Mouse (Mus musculus) urinary bladder, adult 2 months (tissue): ENCODE results near the gene Olfr620. TPM values are rescaled to one million over a fixed set of nuclear protein-coding genes. Genes with fewer than 3 reads are reported as not detected.

ENCODE experiments used
- DNase-seq: peaks from one replicate; pipeline ENCODE4 v3.0.0; 2022; ENCODE audit warnings: low spot score
- polyA plus RNA-seq: library from polyadenylated mRNA; depleted of rRNA; stranded (reverse); fragments of >200 nt; gene quantifications from 2 replicates; pipeline ENCODE4 v1.2.3, GENCODE M21; 2012; rRNA removed

The Olfr620 gene
- not detected in 2 replicates for polyA plus RNA-seq

DNA sequence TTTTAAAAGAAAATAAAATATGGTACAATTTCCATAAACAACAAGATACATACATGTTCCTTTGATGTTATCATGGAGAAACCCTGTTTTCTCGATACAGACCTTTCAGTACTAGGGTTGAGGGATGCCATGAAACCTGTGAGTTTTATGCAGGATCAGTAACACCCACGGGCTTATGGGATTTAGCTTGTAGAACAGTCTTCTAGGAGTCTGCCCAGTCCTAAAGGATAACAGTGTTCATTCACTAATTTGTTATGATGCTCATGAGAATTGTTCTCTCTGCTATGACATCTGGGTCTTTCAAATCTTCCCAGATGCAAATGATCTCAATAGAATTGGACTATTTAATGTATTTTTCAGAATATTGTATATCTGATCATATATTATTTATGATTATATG lies at the start of gene Olfr620:
TSS of gene Olfr620 (minus strand) at position 101 of the 400 bp plus-strand sequence.
- DNase-seq: no peak

DNA sequence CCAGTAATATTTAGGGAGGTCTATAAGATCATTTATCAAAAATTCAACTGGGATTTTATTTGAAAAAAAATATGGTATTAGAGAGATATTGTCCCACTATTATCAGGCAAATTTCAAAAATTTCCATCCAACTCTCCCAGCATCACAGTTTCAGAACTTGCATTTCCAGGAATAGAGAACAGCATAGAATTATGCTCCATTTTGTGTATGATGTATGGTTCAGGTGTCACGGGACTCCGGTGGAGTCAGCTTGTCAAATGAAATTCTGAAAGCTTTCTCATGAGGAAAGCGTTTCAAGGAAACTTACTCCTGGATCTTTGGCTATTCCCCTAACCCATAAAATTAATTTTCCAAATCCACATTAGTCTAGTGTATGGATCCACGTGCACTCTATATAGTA lies 31.7 kb upstream of the Olfr620 start:
- DNase-seq: no peak

DNA sequence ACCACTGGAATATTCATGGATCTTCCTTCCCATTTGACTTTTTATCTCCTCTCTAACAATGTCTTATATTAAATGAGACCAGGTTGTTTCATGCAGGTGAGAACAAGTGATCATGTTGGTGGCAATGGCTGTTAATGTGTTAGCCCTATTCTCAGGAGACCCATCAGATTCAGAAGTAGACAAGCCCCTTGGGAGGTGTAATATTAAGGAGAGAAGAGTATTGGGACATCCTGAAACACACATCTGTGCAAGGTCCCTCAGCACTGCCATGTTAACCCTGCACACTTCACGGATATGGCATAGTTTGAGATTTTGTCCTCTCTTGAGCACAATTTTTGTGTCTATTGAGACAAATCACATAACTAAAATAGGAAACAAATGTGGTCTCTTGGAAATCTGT lies 30.3 kb upstream of the Olfr620 start, which contains the start of gene Olfr622:
TSS of gene Olfr622 (minus strand) at position 101 of the 400 bp plus-strand sequence.
- no peak for DNase-seq

DNA sequence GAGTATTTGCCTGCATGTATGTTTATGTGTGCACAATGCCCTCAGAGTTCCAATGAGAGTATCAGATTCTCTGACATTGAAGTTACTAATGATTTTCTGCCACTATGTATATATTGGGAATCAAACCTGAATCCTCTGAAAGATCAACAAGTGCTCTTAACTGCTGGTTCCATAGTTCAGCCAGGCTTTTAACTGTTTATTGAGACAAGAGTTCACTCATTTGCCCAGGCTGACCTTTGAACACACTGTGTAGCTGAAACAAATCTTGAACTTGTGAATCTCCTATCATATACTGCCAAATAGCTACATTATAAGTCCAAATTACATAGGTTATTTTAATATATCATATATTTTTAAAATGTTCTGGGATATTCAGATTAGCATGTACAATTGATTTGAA lies 24.5 kb upstream of the Olfr620 start:
- no peak for DNase-seq

DNA sequence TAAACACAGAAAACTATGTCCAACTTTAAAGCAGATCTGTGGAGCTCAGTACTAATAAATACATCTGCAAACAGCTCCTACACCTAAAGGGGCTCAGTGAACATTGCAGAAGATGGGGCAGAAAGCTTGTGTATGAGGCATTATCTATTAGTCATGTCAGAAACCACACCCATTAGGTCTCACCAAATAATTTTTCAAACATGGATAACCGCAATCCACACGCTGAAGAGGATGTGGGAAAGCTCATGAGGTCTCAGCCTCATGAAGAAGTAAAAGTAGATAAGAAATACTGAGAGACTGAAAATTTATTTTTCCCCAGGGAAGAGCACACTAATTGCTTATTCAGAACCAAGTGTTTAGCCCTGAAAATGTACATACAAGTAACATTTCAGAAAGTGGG lies 4.9 kb downstream of the Olfr620 start:
- no peak for DNase-seq

DNA sequence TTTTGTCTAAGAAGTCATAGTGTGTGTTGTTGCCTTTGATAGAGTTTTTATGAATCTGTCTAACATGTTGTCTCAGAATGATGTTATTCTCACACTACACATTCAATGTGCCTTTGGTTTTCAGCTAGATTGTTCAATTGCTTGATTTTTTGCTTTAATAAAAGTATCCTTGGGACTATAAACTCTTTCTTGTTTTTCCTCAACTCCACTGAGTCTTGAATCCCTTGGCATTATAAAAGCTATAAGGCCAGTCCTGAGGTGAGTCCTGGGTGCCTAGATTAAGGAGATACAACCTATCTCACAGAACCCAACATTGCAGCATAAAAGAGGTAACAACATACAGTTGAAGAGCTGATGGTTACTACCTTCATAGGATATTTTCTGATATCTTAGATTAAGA lies 12.1 kb downstream of the Olfr620 start, which contains the start of gene Olfr619:
TSS of gene Olfr619 (plus strand) at position 301 of the 400 bp plus-strand sequence.
- no peak for DNase-seq

DNA sequence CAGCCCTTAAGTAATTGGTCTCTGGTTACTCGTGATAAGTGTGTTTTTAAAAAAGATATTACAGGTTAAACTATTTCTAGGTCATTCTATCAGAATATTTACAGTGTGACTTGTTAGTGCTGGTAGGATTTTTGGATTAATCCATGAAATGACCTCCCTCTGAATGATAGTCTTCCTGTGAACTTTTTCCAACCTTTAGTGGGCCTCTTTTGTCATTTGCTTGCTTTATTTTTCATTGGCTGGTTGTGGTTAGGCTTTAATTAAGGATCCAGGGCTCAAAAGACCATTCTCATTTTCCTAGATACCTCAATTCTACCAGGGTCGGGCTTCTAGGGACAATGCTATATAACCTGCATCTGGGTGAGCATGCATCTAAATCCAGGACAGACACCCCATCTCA lies 22.5 kb downstream of the Olfr620 start, which contains the start of gene Olfr618:
TSS of gene Olfr618 (plus strand) at position 301 of the 400 bp plus-strand sequence.
- DNase-seq: no peak

DNA sequence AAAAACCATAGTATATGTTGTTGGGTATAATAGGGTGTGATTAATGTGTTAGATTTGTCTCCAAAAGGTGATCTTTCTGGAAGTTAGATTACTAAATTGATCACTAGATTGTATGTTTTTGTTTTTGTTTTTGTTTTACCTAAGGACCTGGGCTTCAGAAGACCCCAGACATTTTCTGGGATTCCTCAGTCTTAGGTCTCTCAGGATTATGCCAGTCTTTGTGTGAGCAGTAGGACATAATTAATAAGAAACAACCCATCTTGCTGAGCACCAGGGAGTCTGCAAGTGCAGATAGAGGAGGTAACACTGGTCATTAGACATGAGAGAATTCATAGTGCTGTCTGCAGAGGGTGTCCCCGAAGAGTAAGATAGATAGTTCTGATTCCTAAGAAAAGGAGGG lies 39.6 kb downstream of the Olfr620 start, which contains the start of gene Olfr617:
TSS of gene Olfr617 (plus strand) at position 301 of the 400 bp plus-strand sequence.
- DNase-seq: no peak

DNA sequence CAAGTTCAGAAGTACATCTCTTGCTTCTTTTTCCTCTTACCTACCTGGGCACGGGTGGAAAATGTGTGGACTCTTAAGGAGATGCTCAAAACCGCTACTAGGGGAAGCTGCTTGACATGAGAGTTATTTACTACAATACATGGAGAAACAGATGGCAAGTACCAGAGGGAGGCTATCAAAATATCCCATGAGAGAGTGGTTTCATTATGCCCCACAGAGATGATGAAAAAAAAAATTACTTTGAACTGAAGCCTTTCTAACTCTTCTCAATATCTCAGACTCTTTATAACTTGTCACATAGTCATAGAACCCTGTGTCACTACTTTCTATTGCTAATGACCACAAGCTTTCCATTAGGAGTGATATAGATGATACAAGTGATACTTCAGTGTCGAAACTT lies 43.3 kb downstream of the Olfr620 start, which contains the start of gene Olfr616:
TSS of gene Olfr616 (minus strand) at position 101 of the 400 bp plus-strand sequence.
- DNase-seq: no peak

DNA sequence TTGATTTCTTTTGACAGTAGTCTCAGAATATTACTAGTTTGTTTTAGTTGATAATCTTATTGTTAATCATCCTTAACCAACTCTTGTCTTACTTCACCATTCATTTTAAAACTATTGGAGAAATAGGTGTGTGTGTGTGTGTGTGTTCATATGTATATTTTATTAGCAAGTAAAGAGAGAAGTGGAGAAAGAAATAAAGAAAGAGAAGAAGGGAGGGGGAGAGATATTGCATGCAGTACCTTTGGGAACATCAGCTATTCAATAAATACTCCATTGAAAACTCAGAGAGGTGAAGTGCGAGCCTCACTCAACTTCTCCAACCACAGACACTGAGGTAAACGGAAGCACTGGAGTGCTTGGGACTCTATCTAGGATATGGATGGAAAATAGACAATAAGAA lies 56.6 kb downstream of the Olfr620 start, which contains the start of gene Olfr615:
TSS of gene Olfr615 (plus strand) at position 301 of the 400 bp plus-strand sequence.
- no peak for DNase-seq

Other genes starting within 250 kb of the Olfr620 start
- not detected in 2 replicates for gene Olfr601, start 249.9 kb downstream of the Olfr620 start, polyA plus RNA-seq
- gene Olfr603, start 226.4 kb downstream of the Olfr620 start, polyA plus RNA-seq: not detected in 2 replicates
- gene Usp17lc, start 197.5 kb downstream of the Olfr620 start, polyA plus RNA-seq: not detected in 2 replicates
- not detected in 2 replicates for gene Olfr605, start 167.1 kb downstream of the Olfr620 start, polyA plus RNA-seq
- not detected in 2 replicates for gene Olfr606, start 163.5 kb downstream of the Olfr620 start, polyA plus RNA-seq
- not detected in 2 replicates for gene Olfr607, start 148.4 kb downstream of the Olfr620 start, polyA plus RNA-seq
- not detected in 2 replicates for gene Olfr608, start 142.7 kb downstream of the Olfr620 start, polyA plus RNA-seq
- gene Olfr609, start 114.5 kb downstream of the Olfr620 start, polyA plus RNA-seq: not detected in 2 replicates
- gene Olfr610, start 100.4 kb downstream of the Olfr620 start, polyA plus RNA-seq: not detected in 2 replicates
- not detected in 2 replicates for gene Olfr611, start 91.7 kb downstream of the Olfr620 start, polyA plus RNA-seq
- not detected in 2 replicates for gene Olfr612, start 69.8 kb downstream of the Olfr620 start, polyA plus RNA-seq
- gene Olfr613, start 64.5 kb downstream of the Olfr620 start, polyA plus RNA-seq: not detected in 2 replicates
- gene Olfr615, start 56.5 kb downstream of the Olfr620 start, polyA plus RNA-seq: not detected in 2 replicates
- not detected in 2 replicates for gene Olfr616, start 43.4 kb downstream of the Olfr620 start, polyA plus RNA-seq
- gene Olfr617, start 39.5 kb downstream of the Olfr620 start, polyA plus RNA-seq: not detected in 2 replicates
- gene Olfr618, start 22.4 kb downstream of the Olfr620 start, polyA plus RNA-seq: not detected in 2 replicates
- not detected in 2 replicates for gene Olfr619, start 12.0 kb downstream of the Olfr620 start, polyA plus RNA-seq
- not detected in 2 replicates for gene Olfr622, start 30.2 kb upstream of the Olfr620 start, polyA plus RNA-seq
- not detected in 2 replicates for gene Olfr623, start 51.2 kb upstream of the Olfr620 start, polyA plus RNA-seq
- gene Olfr624, start 58.7 kb upstream of the Olfr620 start, polyA plus RNA-seq: 0.01 and 0.03 TPM in 2 replicates
- not detected in 2 replicates for gene Olfr625-ps1, start 70.2 kb upstream of the Olfr620 start, polyA plus RNA-seq
- not detected in 2 replicates for gene Olfr243, start 102.1 kb upstream of the Olfr620 start, polyA plus RNA-seq
- not detected in 2 replicates for gene Olfr628, start 117.8 kb upstream of the Olfr620 start, polyA plus RNA-seq
- not detected in 2 replicates for gene Olfr629, start 132.4 kb upstream of the Olfr620 start, polyA plus RNA-seq
- gene Olfr630, start 144.8 kb upstream of the Olfr620 start, polyA plus RNA-seq: not detected in 2 replicates
- not detected in 2 replicates for gene Olfr69, start 159.1 kb upstream of the Olfr620 start, polyA plus RNA-seq
- not detected in 2 replicates for gene Olfr68, start 167.2 kb upstream of the Olfr620 start, polyA plus RNA-seq
- not detected in 2 replicates for gene Olfr67, start 179.3 kb upstream of the Olfr620 start, polyA plus RNA-seq
- 33.8 and 35.3 TPM in 2 replicates for gene Hbb-bt, start 201.5 kb upstream of the Olfr620 start, polyA plus RNA-seq
- gene Hbb-bs, start 215.6 kb upstream of the Olfr620 start, polyA plus RNA-seq: 257 and 296 TPM in 2 replicates
- gene Hbb-bh2, start 228.0 kb upstream of the Olfr620 start, polyA plus RNA-seq: not detected in 2 replicates
- 0.15 and 0.18 TPM in 2 replicates for gene Hbb-bh1, start 230.6 kb upstream of the Olfr620 start, polyA plus RNA-seq
- 0.29 and 0.55 TPM in 2 replicates for gene Hbb-y, start 240.7 kb upstream of the Olfr620 start, polyA plus RNA-seq